Mouse (Mus musculus): ENCODE results near the gene Lpxn.

Gene Lpxn

DNA sequence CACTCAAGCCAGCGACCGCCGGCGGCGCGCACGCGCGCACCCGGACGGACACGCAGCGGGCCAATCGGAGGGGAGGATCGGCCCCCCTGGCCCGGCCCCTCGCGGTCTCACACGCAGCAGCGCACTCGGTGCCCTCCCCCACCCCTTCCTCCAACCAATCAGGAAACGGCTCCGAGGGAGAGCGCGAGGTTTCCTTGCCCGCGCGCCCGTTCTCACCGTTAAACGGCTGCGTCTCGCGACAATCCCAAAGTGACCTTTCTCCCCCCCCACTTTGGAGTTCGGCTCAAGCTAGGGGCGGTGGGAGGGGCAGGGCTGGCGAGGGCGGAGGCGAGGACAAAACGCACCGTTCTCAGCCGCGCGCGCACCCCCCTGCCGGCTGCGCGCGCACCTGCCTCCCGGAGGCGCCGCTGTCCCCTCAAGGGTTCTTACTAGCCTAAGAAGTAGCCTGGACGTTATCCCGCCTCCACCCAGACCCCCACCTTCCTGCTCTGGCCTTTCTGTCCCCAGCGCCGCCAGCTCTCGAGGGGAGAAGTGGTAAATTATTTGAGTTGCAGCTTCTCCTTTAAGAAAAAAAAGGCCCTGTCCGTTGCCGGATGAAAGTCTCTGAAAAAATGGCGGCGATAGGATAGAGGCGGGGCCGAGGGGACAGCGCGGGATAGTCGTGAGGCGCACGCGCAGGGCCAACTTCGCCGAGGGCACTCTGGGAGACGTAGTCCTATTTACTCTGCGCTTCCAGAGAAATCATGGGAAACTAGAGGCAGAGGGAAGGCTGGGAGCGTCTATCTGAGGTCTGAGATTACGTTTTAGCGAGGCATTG lies at the start of gene Lpxn, which contains the start of gene Zfp91:
Gene Lpxn, plus strand, starts transcription at position 683 of the 817 bp plus-strand sequence.
Gene Zfp91, minus strand, starts transcription at position 616 of the 817 bp plus-strand sequence.
- peak; percentile 97 for DNase-seq

- DNase-seq = no peak
These were observed 39.7 kb upstream of the Lpxn start for GRCm38 (mm10) chr19:12756286-12756685.

GRCm38 (mm10) chr19:12758936-12759478 lies 37.0 kb upstream of the Lpxn start:
- DNase-seq = no peak

DNA sequence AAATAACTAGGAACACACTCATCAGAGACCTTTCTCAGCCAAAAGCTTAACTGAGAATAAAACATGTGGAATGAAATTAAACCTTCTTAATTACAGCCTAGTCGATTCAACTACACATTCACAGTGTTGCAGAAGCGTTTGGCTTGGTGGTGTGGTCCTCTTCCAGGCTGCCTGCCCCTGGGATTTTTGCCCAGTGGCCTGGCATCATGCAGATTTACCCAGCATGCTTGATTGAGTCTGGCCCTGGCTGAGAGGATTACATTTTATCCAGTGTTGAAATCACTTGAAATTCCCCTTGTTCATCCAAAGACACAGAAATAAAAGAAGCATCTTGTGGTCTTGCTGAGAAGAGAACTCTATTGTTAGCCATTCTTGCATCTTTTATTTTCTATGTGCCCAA lies 36.3 kb upstream of the Lpxn start:
- peak; percentile 48 for DNase-seq

DNA sequence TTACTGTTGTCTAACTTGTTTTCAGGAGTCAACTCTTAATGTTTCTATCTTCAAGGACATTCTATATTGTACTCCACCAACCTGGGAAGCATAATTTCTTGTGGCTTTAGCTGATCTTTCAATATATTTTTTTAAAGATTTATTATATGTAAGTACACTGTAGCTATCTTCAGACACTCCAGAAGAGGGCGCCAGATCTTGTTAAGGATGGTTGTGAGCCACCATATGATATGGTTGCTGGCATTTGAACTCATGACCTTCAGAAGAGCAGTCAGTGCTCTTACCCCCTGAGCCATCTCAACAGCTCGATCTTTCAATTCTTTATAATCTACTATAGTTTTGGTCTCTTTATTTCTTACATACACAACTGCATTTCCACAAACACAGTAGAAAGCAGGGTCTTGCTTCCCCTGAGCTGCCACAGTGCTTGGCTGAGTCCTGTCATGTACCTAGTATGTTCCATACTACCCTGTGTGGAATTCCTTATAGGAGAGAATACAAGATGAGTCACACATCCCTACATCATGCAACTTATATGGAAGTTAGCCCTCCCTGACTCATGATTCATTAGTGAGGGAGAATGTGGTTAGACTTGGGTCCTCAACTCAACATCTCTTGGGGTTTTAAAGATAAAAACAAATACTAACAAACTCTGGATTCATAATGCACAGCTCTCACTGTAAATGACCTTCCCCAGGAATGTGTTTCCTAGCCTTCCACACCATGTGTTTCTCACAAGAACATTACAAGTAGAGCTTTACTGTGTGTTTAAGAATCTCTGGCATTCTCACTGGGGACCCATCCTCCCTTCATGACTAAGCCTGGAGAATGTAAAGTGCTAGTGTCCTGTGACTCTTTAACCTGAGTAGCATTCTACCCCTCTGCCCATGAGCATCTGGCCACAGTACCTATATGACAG lies 33.5 kb upstream of the Lpxn start:
- no peak for DNase-seq

- DNase-seq = no peak
These were observed 30.7 kb upstream of the Lpxn start, which contains the start of gene Cntf for GRCm38 (mm10) chr19:12765308-12765707. Cntf (minus strand) TSS chr19:12765632.

- DNase-seq = no peak
These were observed 25.1 kb upstream of the Lpxn start for GRCm38 (mm10) chr19:12770888-12771287.

DNA sequence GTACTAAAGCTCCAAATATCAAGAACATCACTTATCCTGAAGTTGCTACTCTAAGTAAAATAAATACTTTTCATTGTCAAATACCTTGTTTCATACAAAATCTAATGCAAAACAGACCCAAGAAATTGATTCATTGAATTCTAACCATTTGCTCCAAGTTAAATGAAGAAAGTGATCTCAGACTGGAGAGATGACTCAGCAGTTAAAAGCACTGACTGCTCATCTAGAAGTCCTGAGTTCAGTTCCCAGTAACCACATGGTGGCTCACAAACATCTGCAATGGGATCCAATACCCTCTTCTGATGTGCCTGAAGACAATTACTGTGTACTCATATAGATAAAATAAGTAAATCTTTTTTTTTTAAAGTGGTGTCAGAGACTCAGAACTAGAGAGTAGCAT lies 15.6 kb upstream of the Lpxn start:
- DNase-seq = no peak

DNA sequence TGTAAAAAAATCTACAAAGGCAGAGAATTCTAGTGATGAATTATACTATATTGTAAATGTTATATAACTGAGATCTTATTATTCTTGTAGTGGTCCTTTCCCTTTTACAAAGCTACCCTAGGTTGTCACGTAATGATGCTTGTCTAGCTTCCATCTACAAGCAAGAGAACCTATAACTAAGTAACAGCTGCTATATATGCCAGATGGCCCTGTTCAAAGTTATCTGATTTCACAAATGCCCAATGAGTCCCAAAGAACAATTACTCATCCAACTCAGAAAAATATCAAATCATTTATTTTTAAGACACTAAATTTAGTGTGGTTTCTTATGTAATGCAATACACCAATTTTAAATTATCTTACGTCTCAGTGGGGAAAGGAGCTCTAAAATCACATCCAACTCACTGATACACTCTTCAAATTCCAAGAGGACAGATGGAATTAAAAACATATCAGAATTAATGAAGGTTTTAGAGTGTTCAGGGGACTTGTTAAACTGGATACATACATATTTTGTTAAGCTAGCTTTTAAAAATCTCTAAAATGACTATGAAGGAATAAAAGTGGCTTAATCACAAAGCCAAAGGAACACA lies 9.1 kb upstream of the Lpxn start:
- DNase-seq = no peak

DNA sequence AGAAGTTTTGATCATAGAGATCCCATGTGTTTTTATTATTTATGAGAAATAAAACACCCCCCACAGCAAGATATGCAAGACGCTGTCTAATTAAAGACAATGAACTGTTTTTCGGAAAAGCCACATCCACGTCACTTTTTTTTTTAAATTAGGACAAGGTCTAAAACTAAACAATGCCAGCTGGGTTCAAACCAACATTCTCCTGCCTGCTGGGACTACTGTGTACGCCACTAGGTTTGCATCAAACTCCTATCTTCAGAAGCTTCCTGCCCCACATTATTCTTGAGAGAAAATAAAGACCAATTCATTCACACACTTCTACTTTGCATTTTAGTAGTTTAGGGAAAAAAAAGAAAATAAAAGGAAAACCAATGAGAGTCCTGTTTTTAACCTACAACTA lies 8.3 kb upstream of the Lpxn start:
- DNase-seq = no peak

DNA sequence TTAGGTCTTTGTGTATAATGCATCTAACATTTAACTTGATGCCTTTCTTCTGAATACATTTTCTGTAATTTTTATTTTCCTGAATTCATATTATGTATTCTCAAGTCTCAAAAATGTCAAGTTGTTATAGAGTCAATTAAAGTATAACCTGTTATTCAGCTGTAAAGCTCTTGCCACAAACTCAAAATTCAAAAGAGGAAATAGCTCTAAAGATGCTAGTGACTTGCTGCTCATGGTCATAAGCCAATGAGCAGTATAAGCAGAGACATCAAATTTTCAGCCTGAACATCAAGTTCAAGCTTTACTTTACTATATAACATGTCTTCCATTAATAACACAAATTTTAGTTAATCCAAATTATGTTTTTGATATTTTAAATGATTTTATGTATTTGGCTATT lies 3.6 kb upstream of the Lpxn start:
- no peak for DNase-seq

GRCm38 (mm10) chr19:12794056-12795044 lies 1.6 kb upstream of the Lpxn start:
- peak; percentile 93 for DNase-seq

DNA sequence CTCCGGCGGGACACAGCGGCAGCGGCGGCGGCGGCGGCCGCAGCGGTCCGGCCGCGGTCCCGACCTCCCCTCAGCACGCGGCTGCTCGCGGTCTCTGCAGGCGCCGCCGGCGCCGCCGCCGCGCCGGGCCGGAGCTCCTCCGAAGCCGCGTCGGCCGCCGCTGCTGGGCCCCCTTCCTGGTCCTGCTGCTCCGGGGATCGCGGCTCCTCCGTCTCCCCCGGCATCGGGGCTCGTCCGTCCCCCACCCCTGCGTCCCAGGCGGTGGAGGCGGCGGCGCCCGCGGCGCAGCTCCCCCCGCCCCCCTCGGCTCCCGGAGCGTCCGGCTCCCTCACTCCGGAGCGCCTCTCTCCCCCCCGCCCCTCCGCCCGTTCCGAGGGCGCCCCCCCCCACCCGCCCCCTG lies 883 bp upstream of the Lpxn start:
- no peak for DNase-seq

GRCm38 (mm10) chr19:12796328-12796931 lies 437 bp downstream of the Lpxn start:
- DNase-seq = peak; percentile 40

DNA sequence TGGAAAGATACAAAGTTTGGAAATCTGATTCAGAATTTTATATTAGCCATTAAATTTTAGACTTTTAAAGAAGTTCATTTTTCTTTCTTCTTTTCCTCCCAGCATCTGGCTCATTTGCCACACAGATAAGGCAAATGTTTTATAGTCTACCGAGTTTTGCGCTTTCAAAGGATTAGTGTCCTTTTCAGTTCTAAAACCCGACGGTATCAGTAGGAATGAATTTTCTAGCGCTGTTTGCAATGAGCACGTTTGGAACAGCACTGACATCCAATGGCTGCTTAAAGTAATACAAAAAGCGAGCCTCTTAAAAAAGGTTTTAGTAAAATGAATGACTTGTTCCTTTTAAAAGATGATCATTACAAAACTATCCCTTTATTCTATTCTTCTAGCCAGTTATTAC lies 1.1 kb downstream of the Lpxn start:
- no peak for DNase-seq

DNA sequence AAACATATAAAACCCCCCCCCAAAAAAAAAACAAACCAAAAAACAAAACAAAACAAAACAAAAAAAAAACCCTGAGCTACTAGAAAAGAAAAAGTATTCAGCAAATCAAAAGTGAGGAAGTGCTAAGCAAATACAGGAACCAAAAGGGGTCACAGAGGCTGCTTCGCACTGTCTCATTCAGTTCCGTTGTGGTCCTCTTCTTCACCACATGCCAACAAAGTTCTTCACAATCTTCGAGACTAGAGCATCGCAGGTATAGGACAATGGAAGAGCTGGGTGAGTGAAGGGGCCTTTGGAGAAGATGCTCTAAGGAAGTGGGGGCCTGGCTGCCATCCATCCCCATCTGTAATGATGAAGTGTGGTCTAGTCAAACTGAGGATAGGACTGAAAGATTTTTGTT lies 2.4 kb downstream of the Lpxn start:
- DNase-seq = no peak

GRCm38 (mm10) chr19:12799081-12799480 lies 3.1 kb downstream of the Lpxn start:
- no peak for DNase-seq

- DNase-seq = no peak
These were observed 4.6 kb downstream of the Lpxn start for GRCm38 (mm10) chr19:12800621-12801020.

GRCm38 (mm10) chr19:12801046-12801445 lies 5.1 kb downstream of the Lpxn start:
- DNase-seq = no peak

GRCm38 (mm10) chr19:12802830-12803229 lies 6.8 kb downstream of the Lpxn start:
- DNase-seq = no peak

DNA sequence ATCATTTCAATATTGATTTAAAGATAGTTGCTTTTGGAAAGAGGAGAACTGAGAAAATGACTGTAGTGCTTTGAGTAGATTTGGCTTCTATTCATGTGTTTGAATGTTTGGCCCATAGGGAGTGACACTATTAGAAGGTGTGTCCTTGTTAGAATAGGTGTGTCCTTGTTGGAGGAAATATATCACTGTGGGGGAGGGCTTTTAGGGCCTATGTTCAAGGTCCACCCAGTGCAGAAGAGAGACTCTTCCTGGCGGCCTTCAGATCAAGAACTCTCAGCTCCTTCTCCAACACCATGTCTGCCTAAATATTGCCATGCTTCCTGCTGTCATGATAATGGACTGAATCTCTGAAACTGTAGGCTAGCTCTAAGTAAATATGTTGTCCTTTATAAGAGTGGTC lies 8.2 kb downstream of the Lpxn start:
- no peak for DNase-seq

Data from right cerebral cortex, postnatal 4 days (tissue).